Mouse (Mus musculus): ENCODE data around the gene Lrp1.

Lrp1 gene

GRCm38 (mm10) chr10:127546505-127546904 lies 74.4 kb downstream of the Lrp1 start:
- DNase-seq, result no peak

GRCm38 (mm10) chr10:127544375-127544774 lies 76.6 kb downstream of the Lrp1 start:
- no peak for DNase-seq

- DNase-seq, result no peak
These were observed 77.0 kb downstream of the Lrp1 start for GRCm38 (mm10) chr10:127543916-127544315.

- DNase-seq, result no peak
These were observed 78.2 kb downstream of the Lrp1 start for GRCm38 (mm10) chr10:127542720-127543119.

GRCm38 (mm10) chr10:127542084-127542483 lies 78.9 kb downstream of the Lrp1 start:
- peak; percentile 26 for DNase-seq

GRCm38 (mm10) chr10:127541510-127541909 lies 79.4 kb downstream of the Lrp1 start:
- no peak for DNase-seq

- DNase-seq, result peak; percentile 82
These were observed 82.9 kb downstream of the Lrp1 start for GRCm38 (mm10) chr10:127537854-127538583.

GRCm38 (mm10) chr10:127536586-127537314 lies 84.2 kb downstream of the Lrp1 start:
- peak; percentile 53 for DNase-seq

GRCm38 (mm10) chr10:127534929-127535384 lies 86.0 kb downstream of the Lrp1 start:
- DNase-seq, result no peak

- no peak for DNase-seq
These were observed 86.7 kb downstream of the Lrp1 start, which contains the start of gene Nxph4 for GRCm38 (mm10) chr10:127534036-127534928. Gene Nxph4, minus strand, starts transcription at chr10:127534559.

- no peak for DNase-seq
These were observed 89.4 kb downstream of the Lrp1 start for GRCm38 (mm10) chr10:127531548-127531947.

GRCm38 (mm10) chr10:127530945-127531344 lies 90.0 kb downstream of the Lrp1 start:
- no peak for DNase-seq

- DNase-seq, result no peak
These were observed 93.5 kb downstream of the Lrp1 start for GRCm38 (mm10) chr10:127527481-127527880.

- DNase-seq, result peak; percentile 69
These were observed 94.3 kb downstream of the Lrp1 start for GRCm38 (mm10) chr10:127526681-127527080.

GRCm38 (mm10) chr10:127526048-127526447 lies 94.9 kb downstream of the Lrp1 start:
- DNase-seq, result no peak

GRCm38 (mm10) chr10:127524646-127525255 lies 96.2 kb downstream of the Lrp1 start:
- no peak for DNase-seq

- peak; percentile 88 for DNase-seq
These were observed 98.8 kb downstream of the Lrp1 start, which contains the start of gene Shmt2 for GRCm38 (mm10) chr10:127522088-127522581. Gene Shmt2, minus strand, starts transcription at chr10:127522444.

GRCm38 (mm10) chr10:127521611-127522080 lies 99.3 kb downstream of the Lrp1 start:
- no peak for DNase-seq

- no peak for DNase-seq
These were observed 100.1 kb downstream of the Lrp1 start for GRCm38 (mm10) chr10:127520714-127521357.

- DNase-seq, result no peak
These were observed 100.8 kb downstream of the Lrp1 start for GRCm38 (mm10) chr10:127519903-127520713.

All from lung, postnatal 14 days (tissue).